Mouse (Mus musculus) ZHBTc4 (cell line): ENCODE data around the gene Gm29609.
A peak's percentile ranks its signal among the peaks of the same experiment; 100 is the strongest.

Experiments used
- DNase-seq: peaks from one replicate; pipeline ENCODE4 v3.0.0-alpha.2; 2011; ENCODE audit warnings: low read depth, low spot score

The Gm29609 gene

GRCm38 (mm10) chr5:31149781-31150180 is 29.9 kb downstream of the Gm29609 start:
- DNase-seq = no peak

- DNase-seq = peak; percentile 74
Measured at GRCm38 (mm10) chr5:31138968-31139425, 40.7 kb downstream of the Gm29609 start.

- peak; percentile 57 for DNase-seq
Measured at GRCm38 (mm10) chr5:31138241-31138967, 41.3 kb downstream of the Gm29609 start, which contains the start of gene Ucn. Gene Ucn, minus strand, starts transcription at chr5:31138829.

- DNase-seq = peak; percentile 40
Measured at GRCm38 (mm10) chr5:31137658-31138057, 42.1 kb downstream of the Gm29609 start.

GRCm38 (mm10) chr5:31136730-31137424 is 42.8 kb downstream of the Gm29609 start:
- peak; percentile 34 for DNase-seq

- DNase-seq = peak; percentile 55
Measured at GRCm38 (mm10) chr5:31126050-31126449, 53.7 kb downstream of the Gm29609 start.

- no peak for DNase-seq
Measured at GRCm38 (mm10) chr5:31123481-31123880, 56.2 kb downstream of the Gm29609 start.

- no peak for DNase-seq
Measured at GRCm38 (mm10) chr5:31121111-31121510, 58.6 kb downstream of the Gm29609 start.

- DNase-seq = peak; percentile 65
Measured at GRCm38 (mm10) chr5:31116912-31117311, 62.8 kb downstream of the Gm29609 start.

GRCm38 (mm10) chr5:31116354-31116753 is 63.4 kb downstream of the Gm29609 start, which contains the start of gene Trim54:
Gene Trim54, plus strand, starts transcription at chr5:31116712.
- no peak for DNase-seq

- peak; percentile 79 for DNase-seq
Measured at GRCm38 (mm10) chr5:31110781-31111180, 68.9 kb downstream of the Gm29609 start.

- no peak for DNase-seq
Measured at GRCm38 (mm10) chr5:31108000-31108490, 71.7 kb downstream of the Gm29609 start, which contains the start of gene Slc30a3. Gene Slc30a3, minus strand, starts transcription at chr5:31108237.

- no peak for DNase-seq
Measured at GRCm38 (mm10) chr5:31105814-31106335, 73.8 kb downstream of the Gm29609 start, which contains the start of gene Dnajc5g. Gene Dnajc5g, plus strand, starts transcription at chr5:31106285.

- DNase-seq = no peak
Measured at GRCm38 (mm10) chr5:31095711-31096480, 83.8 kb downstream of the Gm29609 start.

GRCm38 (mm10) chr5:31094799-31095691 is 84.7 kb downstream of the Gm29609 start:
- peak; percentile 85 for DNase-seq
